Mouse (Mus musculus) small intestine, adult 2 months (tissue): ENCODE measurements at regions not wholly inside any gene's neighbourhood (a gene's known extent, or its start where the extent isn't known, plus 50 kb on each side); places are given as distances from the start of the nearest gene placed in this dataset.

Experiments
- CTCF ChIP-seq: fragments of 200-500 bp; IDR thresholded peaks from 2 replicates; pipeline ENCODE4 v1.5.1; 2012; ENCODE audit warnings: low read depth, mild to moderate bottlenecking, control low read depth, inconsistent platforms, low read length, moderate library complexity, mixed read lengths; ENCODE audit not compliant: insufficient replicate concordance, insufficient read length; ENCODE audit errors: extremely low read depth
- POLR2A ChIP-seq: fragments of 200-500 bp; IDR thresholded peaks from 2 replicates; pipeline ENCODE4 v1.6.1; 2012; ENCODE audit warnings: low read depth, mild to moderate bottlenecking, control low read depth, inconsistent platforms, low read length, moderate library complexity

- TF ChIP-seq CTCF (no peak), POLR2A (no peak)
Measured at GRCm38 (mm10) chr10:44582736-44583135, 54.4 kb upstream of the Prdm1 start.
